Mouse (Mus musculus): ENCODE results near the gene Ankrd28. TPM values are rescaled to one million over a fixed set of nuclear protein-coding genes. Genes with fewer than 3 reads are reported as not detected.

The Ankrd28 gene
- polyA plus RNA-seq, 1 experiment from 2014 or later: 11.7 TPM

DNA sequence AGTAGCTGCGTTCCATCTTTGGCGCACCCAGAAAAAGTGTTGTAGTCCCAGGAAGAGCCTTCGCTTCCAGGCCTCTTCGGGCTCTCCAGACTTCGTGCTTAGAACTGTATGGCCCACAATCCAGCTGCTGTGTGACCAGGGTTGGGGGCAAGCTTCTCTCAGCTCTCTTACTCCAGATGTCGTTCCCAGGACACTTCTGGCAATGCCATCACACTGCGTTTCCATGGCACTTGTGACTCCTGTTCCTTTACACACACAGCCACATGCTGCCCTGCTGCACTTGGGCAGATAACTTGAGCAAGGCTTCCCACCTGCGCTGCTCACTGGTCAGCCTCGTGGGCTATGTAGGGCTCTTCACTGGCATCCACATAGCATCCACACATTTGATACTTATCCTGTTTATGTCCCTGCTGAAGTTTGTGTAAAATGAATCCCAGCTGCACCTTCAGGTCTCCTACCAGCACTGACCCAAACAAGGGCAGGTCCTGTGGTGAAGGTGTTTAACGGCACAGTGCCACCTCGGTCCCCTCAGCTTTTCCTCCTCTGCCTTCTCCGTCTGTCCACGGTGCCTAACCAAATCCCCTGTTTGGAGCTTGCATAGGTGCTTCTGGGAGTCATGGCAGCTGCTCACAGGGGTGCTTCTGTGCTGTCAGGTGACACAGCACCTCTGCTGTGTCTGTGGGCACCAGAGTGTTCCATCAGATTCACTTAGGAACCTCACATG lies 166.9 kb downstream of the Ankrd28 start:
- ATAC-seq (replicated peaks; ENCODE audit: low FRiP score, low TSS enrichment, low read depth) (no peak), DNase-seq (ENCODE audit: low spot score) (peak; percentile 52)
- H3K27ac ChIP-seq (ENCODE audit: low read depth): peak overlapping the region; percentile 99
- H3K9me3 ChIP-seq (ENCODE audit: control insufficient read depth, low read length): no peaks in the 10 kb centered on the region
- peak overlapping the region; percentile 10; the same call in 1 of the 2 replicates for H3K9ac ChIP-seq (ENCODE audit: low read length)
- H3K4me2 ChIP-seq (ENCODE audit: low read length): peak overlapping the region; percentile 66; the same call in 1 of the 2 replicates
- peaks cover 10% of the 10 kb centered on the region for H3K36me3 ChIP-seq (ENCODE audit: control insufficient read depth, insufficient read depth, low read length)
- no peaks in the 10 kb centered on the region for H3K27me3 ChIP-seq (replicated peaks; ENCODE audit: control insufficient read depth, insufficient read depth, low read length)
- 87% methylated on average over 13 of the region's 13 CpGs for WGBS
- peaks cover 59% of the 10 kb centered on the region for H3K4me1 ChIP-seq (replicated peaks; ENCODE audit: control insufficient read depth, insufficient read depth, low read length)
- H3K4me3 ChIP-seq (ENCODE audit: low read depth, low read length): no peak overlapping the region

DNA sequence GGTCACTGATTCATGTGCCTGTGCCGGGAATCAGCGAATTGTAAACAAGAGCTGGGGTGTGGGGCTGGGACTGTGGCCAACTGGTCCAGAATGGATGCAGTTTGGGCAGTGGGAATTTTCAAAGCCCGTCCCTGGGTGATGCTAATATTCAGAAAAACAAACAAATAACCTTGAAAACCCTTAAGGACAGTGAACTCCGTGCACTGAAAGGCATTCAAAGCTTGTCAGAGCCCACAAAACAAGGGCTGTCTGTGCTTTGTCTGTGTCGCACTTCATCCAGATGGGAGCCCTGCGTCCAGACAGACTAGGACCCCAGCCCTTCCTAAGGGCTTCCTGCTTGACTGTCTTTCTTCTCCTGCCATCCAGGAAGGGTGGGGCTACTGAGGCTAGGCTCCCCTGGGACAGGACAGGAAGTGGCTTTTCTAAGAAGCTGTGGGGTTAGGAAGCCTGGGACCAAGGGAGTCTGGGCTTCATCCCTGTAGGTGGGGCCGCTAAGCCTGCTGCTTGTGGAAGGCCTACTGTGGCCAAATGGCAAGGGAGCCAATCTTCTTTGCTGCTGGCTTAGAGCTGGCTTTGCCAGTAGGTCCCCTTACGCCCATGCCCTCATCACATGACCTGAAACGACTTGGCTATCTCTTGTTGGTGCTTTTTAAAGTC lies 167.8 kb downstream of the Ankrd28 start:
- Histone ChIP-seq H3K9me3 (ENCODE audit: control insufficient read depth, low read length) (no peaks in the 10 kb centered on the region), H3K36me3 (ENCODE audit: control insufficient read depth, insufficient read depth, low read length) (peaks cover 10% of the 10 kb centered on the region), H3K4me3 (ENCODE audit: low read depth, low read length) (peak overlapping the region; percentile 39; the same call in 1 of the 2 replicates), H3K4me2 (ENCODE audit: low read length) (peak overlapping the region; percentile 66), H3K27ac (ENCODE audit: low read depth) (peak overlapping the region; percentile 99), H3K27me3 (replicated peaks; ENCODE audit: control insufficient read depth, insufficient read depth, low read length) (no peaks in the 10 kb centered on the region), H3K4me1 (replicated peaks; ENCODE audit: control insufficient read depth, insufficient read depth, low read length) (peaks cover 59% of the 10 kb centered on the region), H3K9ac (ENCODE audit: low read length) (peak overlapping the region; percentile 59)
- ATAC-seq (replicated peaks; ENCODE audit: low FRiP score, low TSS enrichment, low read depth) (peak; percentile 7; the same call in 1 of the 2 replicates), DNase-seq (ENCODE audit: low spot score) (no peak)
- 19% methylated on average over 9 of the region's 9 CpGs for WGBS

DNA sequence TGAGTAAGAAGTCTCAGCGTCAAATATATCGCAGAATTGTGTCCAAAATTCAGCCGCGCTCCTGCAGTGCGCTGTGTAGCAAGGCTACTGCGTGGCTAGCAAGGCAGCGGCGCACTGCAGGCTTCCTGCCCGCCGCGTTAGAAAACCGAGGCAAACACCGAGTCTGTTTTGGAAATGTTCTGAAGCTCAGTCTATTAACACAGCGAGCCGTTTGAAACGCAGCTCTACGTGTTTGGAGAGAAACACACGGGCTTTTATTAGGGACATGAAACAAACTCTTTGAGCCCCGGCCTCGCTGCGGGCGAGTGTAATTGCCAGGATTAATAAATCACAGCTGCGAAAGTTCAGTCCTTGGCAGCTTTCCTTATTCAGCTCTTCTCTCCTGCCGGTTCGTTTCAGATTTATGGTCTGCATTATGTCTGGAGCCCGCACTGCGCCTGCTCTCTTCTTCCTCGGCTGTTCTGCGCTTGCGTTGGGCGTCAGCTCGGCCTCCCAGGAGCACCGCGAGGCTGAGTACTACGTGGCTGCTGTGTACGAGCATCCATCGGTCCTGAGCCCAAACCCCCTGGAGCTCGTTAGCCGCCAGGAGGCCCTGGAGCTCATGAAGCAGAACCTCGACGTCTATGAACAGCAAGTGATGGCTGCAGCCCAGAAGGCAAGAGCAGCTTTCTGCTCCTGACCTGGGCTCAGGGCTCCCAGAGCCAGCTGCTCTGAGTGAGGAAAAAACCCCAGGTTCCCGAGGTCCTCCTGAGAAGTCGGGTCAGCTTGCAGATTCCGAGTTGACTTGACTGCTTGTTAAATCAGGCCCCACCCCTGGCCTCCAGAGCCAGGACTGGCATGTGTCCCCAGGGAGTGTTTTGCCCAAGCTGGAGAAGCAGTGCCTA lies 168.5 kb downstream of the Ankrd28 start:
- Histone ChIP-seq H3K36me3 (ENCODE audit: control insufficient read depth, insufficient read depth, low read length) (peaks cover 3% of the 10 kb centered on the region; the same call in 1 of the 2 replicates), H3K4me1 (replicated peaks; ENCODE audit: control insufficient read depth, insufficient read depth, low read length) (peaks cover 67% of the 10 kb centered on the region), H3K4me2 (ENCODE audit: low read length) (peak overlapping the region; percentile 66), H3K9ac (ENCODE audit: low read length) (peak overlapping the region; percentile 59), H3K9me3 (ENCODE audit: control insufficient read depth, low read length) (no peaks in the 10 kb centered on the region), H3K27ac (ENCODE audit: low read depth) (peak overlapping the region; percentile 99), H3K27me3 (replicated peaks; ENCODE audit: control insufficient read depth, insufficient read depth, low read length) (no peaks in the 10 kb centered on the region), H3K4me3 (ENCODE audit: low read depth, low read length) (peak overlapping the region; percentile 39)
- peak; percentile 85 for DNase-seq (ENCODE audit: low spot score)
- WGBS: 2% methylated on average over 44 of the region's 44 CpGs
- ATAC-seq (replicated peaks; ENCODE audit: low FRiP score, low TSS enrichment, low read depth): peak; percentile 87

DNA sequence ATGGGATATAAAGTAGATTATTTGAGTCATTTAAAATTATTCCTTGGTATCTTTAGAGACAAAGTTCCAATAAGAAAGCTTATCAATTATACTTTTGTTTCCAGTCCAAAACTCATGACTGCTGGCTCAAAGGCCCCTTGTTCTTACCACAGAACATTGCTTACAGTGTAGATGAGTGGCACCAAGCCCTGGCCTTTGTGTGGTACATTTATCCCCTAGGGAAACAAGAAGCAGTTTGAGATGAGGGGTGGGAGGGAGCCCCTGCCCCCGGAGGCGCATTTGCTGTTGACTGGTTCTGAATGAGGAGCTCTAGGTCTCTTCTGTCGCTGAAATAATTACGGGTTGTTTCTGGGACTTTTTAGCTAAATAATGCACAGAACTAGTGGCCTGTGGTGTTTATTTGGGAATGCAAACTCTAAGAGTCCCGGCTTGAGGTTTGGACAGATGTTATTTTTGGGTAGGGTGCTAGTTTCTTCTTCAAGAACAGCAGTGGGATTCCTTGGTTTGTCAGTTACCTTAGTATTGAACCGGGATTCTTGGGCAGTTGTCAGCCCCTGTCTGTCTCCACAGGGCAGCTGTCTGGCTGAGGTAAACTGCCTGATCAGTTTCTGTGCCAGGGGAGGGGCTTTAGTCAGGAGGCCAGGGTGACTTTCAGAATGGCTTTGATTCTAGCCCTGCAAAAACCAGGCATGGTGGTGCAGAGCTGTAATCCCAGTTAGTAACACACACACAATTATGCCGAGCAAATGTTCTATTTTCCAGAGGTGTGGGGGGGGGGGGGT lies 169.9 kb downstream of the Ankrd28 start:
- Histone ChIP-seq H3K36me3 (ENCODE audit: control insufficient read depth, insufficient read depth, low read length) (no peaks in the 10 kb centered on the region), H3K9ac (ENCODE audit: low read length) (no peak overlapping the region), H3K9me3 (ENCODE audit: control insufficient read depth, low read length) (no peaks in the 10 kb centered on the region), H3K27ac (ENCODE audit: low read depth) (peak overlapping the region; percentile 99), H3K4me1 (replicated peaks; ENCODE audit: control insufficient read depth, insufficient read depth, low read length) (peaks cover 63% of the 10 kb centered on the region), H3K4me2 (ENCODE audit: low read length) (no peak overlapping the region), H3K27me3 (replicated peaks; ENCODE audit: control insufficient read depth, insufficient read depth, low read length) (no peaks in the 10 kb centered on the region), H3K4me3 (ENCODE audit: low read depth, low read length) (no peak overlapping the region)
- DNase-seq (ENCODE audit: low spot score) (peak; percentile 50), ATAC-seq (replicated peaks; ENCODE audit: low FRiP score, low TSS enrichment, low read depth) (no peak)
- WGBS: 64% methylated on average over 7 of the region's 7 CpGs

DNA sequence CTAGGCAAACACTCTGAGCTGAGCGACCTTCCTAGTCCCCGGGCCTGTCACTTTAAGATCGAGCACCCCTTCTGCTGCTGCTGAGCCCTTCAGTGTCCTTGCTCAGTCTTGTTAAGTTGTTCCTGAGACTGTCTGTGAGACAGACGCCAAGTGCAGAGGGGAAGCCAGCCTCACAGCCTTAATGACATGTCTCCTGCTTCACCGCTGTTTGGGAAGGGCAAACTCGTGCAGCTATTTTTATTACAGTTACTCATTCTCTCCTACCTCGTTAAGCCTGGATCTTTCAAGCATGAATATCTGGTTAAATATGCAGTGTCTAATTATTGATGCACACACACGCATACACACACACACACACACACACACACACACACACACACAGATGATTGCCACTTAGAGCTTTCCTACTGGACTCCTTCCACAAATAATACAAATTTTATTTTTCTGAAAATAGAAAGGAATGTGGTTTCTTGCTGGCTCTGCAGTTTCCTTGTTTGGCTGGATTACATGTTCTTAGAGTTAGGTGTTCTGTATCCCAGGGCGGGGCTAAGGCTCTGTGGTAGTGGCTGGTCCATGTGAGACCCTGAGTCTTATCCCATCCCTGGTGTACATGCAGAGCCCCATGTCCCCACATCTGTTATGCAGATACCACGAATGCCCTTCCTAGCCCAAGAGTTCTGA lies 170.8 kb downstream of the Ankrd28 start:
- H3K27me3 ChIP-seq (replicated peaks; ENCODE audit: control insufficient read depth, insufficient read depth, low read length): no peaks in the 10 kb centered on the region
- WGBS: 48% methylated on average over 10 of the region's 10 CpGs
- H3K4me1 ChIP-seq (replicated peaks; ENCODE audit: control insufficient read depth, insufficient read depth, low read length): peaks cover 55% of the 10 kb centered on the region
- peak overlapping the region; percentile 99 for H3K27ac ChIP-seq (ENCODE audit: low read depth)
- no peak overlapping the region for H3K9ac ChIP-seq (ENCODE audit: low read length)
- H3K4me3 ChIP-seq (ENCODE audit: low read depth, low read length): no peak overlapping the region
- DNase-seq (ENCODE audit: low spot score) (peak; percentile 51), ATAC-seq (replicated peaks; ENCODE audit: low FRiP score, low TSS enrichment, low read depth) (no peak)
- no peaks in the 10 kb centered on the region for H3K9me3 ChIP-seq (ENCODE audit: control insufficient read depth, low read length)
- no peaks in the 10 kb centered on the region for H3K36me3 ChIP-seq (ENCODE audit: control insufficient read depth, insufficient read depth, low read length)
- H3K4me2 ChIP-seq (ENCODE audit: low read length): no peak overlapping the region

DNA sequence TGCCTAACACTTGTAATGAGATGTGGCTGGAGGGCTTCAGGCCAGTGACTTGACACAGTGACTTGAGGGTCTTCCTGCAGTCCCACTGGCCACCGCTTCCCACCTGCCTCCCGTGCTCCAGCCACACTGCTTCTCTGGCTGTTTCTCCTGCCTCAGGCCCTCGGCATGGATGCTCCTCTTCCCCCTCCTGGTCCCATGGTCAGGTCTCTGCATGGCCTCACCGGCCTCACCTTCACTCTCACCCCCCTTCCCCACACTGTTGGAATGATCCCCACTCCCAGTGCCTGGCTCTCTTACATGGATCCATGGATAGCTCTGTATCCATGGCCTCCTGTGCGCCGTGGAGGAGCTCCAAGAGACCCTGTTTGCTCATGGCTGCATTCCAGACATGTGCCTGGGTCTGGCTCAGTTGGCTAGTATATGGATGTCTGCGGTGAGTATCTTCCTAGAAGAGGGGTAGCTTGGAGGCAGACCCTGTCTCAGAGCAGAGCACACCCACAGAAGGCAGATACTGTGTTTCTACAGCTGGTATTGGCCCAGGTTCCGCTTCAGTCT lies 172.2 kb downstream of the Ankrd28 start:
- Histone ChIP-seq H3K9ac (ENCODE audit: low read length) (no peak overlapping the region), H3K36me3 (ENCODE audit: control insufficient read depth, insufficient read depth, low read length) (no peaks in the 10 kb centered on the region), H3K9me3 (ENCODE audit: control insufficient read depth, low read length) (no peaks in the 10 kb centered on the region), H3K4me3 (ENCODE audit: low read depth, low read length) (no peak overlapping the region), H3K27ac (ENCODE audit: low read depth) (no peak overlapping the region), H3K4me1 (replicated peaks; ENCODE audit: control insufficient read depth, insufficient read depth, low read length) (peaks cover 41% of the 10 kb centered on the region), H3K4me2 (ENCODE audit: low read length) (no peak overlapping the region), H3K27me3 (replicated peaks; ENCODE audit: control insufficient read depth, insufficient read depth, low read length) (no peaks in the 10 kb centered on the region)
- DNase-seq (ENCODE audit: low spot score) (peak; percentile 46), ATAC-seq (replicated peaks; ENCODE audit: low FRiP score, low TSS enrichment, low read depth) (no peak)
- 93% methylated on average over 8 of the region's 8 CpGs for WGBS

DNA sequence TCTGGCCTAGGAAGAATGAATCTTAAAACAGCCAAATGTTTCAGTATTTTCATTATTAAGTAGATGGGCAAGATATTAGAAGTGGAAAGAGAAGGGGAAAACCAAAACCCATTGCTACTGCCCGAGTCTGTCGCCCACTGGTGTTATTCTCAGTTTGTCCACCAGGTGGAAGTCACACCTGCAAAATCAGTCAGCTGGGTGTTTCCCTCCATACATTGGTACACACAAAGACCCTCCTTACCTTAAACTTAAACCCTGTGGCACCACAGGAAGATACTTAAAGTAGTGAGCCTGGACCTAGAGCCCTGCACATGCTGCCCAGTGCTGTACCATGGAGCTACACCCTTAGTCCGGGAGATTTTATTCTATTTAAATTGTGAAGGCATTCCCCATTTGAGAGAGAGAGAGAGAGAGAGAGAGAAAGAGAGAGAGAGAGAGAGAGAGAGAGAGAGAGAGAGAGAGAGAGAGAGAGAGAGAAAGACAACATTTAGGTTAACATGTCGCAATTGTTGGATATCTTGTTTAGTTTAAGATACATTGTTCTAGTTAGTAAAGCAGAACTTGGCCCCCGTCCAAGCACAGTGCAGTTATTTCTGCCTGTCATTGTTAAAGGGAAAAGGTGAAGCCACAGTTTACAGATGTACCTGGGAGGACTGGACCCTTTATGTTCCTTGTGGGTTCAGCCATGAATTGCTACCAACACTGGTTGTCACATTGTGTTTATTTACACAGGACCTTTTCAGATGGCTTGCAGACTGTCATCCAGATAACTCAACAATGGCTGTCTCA lies 173.4 kb downstream of the Ankrd28 start:
- Histone ChIP-seq H3K27ac (ENCODE audit: low read depth) (no peak overlapping the region), H3K9ac (ENCODE audit: low read length) (no peak overlapping the region), H3K4me3 (ENCODE audit: low read depth, low read length) (no peak overlapping the region), H3K36me3 (ENCODE audit: control insufficient read depth, insufficient read depth, low read length) (no peaks in the 10 kb centered on the region), H3K4me1 (replicated peaks; ENCODE audit: control insufficient read depth, insufficient read depth, low read length) (peaks cover 30% of the 10 kb centered on the region), H3K4me2 (ENCODE audit: low read length) (no peak overlapping the region), H3K9me3 (ENCODE audit: control insufficient read depth, low read length) (no peaks in the 10 kb centered on the region), H3K27me3 (replicated peaks; ENCODE audit: control insufficient read depth, insufficient read depth, low read length) (no peaks in the 10 kb centered on the region)
- DNase-seq (ENCODE audit: low spot score): peak; percentile 87
- 35% methylated on average over 5 of the region's 5 CpGs for WGBS
- ATAC-seq (replicated peaks; ENCODE audit: low FRiP score, low TSS enrichment, low read depth): no peak
